Mouse (Mus musculus) layer of hippocampus, postnatal 25 days (tissue): ENCODE measurements at regions not wholly inside any gene's neighbourhood (a gene's known extent, or its start where the extent isn't known, plus 50 kb on each side); places are given as distances from the start of the nearest gene placed in this dataset.

ENCODE experiments used
- DNase-seq, 2 experiments: peaks; one replicate each; pipeline ENCODE4 v3.0.0; 2022; ENCODE audit warnings: mixed read lengths in 2 of 2, low spot score in 1 of 2; ENCODE audit errors: extremely low spot score in 1 of 2

DNA sequence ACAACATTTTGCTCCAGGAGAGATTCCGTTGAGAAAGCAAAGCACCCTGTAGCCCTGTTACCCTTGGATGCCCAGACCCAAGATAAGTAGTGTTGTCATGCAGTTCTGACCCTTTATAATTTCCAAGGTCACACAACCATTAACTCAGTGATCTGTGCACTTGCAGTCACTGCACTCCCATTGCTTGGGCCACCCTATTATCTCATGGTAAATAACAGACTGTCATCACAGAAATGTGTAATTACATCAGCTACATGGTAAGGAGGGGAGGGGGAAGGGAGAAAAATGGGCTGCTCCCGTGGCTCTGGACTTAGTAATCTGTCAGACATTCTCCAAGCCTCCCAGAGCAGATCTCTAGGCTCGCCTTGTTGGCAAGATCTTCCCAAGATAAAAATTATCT, 93.8 kb upstream of the Cd180 start:
- DNase-seq, result no peak

DNA sequence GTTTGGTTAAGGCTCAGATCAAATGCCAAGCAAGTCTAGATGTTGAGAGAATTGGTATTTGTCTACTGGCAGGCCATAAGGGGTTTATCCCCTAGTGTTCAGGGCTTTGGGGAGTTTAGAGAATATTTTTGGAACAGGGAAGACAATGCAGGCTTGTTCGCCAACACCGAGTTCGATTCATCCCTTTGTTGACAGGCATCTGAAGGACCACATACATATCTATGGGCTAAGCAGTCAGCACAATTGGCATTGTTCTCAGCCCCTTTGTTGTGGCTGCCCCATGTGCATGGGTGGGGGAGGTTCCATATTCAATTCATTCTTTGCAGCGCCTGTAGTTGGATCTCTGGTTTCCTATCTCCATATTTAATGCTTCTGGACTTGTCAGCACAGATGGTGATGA, 93.3 kb upstream of the Cd180 start:
- no peak for DNase-seq

DNA sequence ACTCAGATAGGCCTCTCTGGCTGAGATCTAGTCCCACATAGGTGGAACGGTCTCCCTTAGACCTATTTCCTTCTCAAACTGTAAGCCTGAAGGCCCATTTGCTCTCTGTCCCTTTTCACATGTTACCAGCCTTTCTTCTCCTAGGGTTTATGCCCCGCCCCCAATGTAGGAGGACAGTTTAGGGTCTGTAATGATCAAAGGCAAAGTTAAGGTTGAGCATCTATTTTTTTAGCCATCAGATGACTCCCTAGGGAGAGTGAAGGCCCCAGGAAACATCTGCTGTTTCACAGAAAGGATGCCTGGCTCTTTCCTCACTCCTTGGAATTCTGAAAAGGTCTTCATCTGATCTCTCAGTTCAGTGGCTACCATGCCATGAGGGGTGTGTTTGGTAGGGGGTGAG, 68.9 kb upstream of the Cd180 start:
- DNase-seq, result no peak

DNA sequence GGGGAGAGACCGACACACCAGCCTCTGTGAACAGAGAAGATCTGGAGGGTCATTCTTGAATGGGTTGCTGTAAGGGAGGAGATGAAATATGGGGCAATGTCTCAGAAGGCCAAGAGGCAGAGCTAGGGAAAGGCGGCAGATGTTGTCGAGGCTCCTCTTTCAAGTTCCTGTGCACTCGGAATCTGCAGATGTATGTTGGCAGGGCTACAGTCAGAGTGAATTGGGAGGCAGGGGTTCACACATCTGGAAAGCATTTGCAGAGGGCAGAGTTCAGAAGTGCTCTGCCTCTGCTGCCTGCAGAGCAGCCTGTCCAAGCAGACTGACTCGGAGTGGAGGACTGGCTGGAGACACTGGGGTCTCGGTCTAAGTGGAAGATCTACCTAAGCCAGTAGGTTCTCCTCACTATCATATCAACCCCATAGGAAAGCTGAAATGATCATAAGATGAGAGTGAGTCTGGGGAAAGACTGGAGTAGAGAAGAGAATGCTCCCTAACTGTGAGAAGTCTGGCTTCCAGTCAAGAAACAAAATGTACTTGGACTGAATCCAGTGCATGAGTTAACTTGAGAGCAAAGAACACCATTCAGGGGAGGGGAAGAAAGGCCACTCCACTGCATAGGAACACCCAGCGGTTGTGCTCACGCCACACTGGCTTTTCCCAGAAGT, 68.1 kb upstream of the Cd180 start:
- DNase-seq, result no peak

DNA sequence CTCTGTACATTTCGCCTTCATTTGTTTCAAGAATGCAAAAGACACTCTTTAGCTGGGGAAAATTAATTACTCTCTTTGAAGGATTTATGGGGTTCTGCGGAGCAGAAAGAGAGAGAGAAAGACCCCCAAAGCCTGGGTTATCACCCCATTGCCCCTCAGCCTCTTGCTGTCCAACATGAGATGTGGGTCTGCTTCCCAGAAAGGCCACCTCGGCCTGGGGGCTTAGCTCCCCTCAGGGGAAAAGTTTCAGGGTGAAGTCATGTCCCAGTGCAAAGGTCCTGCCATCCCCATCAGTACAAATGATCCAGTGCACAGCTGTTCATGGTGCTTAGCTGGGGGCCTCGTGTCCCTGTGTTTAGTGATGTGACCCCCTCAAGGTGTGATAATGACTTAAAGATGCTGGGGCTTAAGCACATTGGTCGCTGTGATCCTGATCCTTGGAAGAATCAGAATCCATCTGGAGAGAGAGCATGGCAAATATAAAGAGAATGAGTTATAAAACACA, 67.5 kb upstream of the Cd180 start:
- DNase-seq, result no peak

DNA sequence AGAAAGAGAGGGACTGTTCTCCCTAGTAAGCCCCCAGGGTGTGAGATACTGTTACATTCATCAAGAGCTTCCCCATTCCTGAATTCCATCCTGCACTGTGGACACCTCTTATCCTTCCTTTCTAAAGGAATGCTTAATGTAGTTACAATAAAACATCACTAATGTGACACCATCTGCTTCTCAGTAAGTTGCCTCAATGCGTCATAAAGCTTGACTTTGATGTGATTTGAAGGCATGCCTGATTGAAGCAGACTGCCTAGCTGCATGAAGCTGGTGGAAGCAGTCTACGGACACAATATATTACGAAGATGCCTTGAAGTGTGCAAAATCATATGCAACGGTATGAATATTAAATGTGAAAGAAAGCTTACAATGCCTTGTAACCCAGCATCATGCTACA, 65.6 kb upstream of the Cd180 start:
- DNase-seq, result no peak

DNA sequence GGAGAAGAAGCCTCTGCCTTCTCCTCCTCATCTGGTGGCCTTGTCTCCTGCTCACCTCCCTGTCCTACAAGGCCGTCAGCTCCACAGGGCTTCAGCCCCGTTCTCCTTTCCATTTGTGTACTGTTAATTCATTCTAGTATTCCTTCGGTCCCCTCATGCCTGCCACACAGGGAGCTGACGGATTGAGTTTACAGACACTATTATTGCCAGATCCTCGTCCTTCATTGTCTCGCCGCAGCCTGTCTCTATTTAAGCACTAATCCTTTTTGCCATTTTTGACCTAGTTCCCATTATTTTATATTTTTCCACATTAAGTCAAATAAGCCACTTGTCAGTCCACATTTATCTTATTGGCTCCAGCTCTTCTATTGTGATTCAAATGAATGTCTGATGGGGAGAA, 64.2 kb upstream of the Cd180 start:
- no peak for DNase-seq

DNA sequence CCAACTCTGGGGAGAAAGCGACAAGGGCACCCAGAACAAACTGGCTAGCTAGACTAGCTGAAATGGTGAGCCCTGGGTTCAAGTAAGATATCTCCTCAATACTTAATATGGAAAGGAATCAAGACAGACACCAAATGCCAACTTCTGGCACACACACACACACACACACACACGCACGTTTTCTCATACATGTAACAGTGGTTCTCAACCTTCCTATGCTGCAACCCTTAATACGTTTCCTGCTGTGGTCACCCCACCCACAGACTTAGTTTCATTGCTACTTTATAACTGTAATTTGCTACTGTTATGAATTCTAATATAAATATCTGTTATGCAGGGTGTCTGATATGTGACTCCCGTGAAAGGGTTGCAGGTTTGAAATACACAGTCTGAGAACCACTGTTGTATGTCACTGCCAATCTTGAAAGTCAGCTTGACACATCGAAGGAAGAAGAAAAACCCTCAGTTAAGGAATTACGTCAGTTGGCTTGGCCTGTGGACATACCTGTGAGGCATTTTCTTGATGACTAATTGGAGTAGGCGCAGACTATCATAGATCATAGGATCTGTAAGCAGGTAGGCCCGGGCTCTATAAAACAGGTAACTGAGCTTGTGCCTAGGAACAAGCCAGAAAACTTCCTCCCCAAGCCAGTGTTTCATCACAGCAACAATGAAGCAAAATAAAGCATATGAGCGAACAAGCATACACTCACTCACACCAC, 59.0 kb upstream of the Cd180 start:
- no peak for DNase-seq

DNA sequence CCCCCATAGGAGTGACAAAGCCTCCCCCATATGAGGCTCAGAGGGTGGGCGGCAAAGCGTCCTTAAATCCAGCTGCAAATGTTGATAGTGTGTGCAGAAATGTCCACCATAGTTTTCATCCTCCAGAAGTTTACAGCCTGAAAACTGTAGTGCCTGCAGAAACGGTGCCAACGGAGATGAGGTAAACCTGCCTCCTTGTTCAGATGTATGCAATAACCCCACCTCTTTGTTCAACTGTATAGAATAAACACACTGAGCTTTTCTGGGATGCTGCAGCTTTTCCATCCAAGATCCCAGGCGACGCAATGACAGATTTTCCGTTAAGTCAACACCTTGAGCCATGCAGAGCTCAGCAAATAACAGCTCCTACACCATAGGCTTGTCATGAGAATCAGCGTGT, 57.3 kb upstream of the Cd180 start:
- DNase-seq, result no peak

DNA sequence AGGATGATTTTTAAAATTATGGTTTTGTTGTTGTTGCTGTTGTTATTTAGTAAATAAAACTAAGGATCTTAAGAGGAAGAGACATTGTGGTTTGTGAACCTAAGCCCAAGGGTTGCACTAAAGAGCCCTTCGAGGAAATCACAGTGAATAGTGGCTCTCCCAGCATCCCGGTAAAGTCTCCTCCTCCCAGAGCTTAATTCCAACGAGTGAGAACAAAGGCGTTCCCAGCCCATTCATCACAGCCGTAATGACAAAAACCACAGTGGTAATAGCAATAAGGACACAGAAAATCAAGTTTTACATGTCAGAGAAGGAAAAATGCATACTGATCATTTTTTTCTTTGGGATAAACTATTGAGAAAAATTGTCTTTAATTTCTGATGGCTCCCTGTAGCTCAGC, 56.3 kb upstream of the Cd180 start:
- DNase-seq, result no peak

DNA sequence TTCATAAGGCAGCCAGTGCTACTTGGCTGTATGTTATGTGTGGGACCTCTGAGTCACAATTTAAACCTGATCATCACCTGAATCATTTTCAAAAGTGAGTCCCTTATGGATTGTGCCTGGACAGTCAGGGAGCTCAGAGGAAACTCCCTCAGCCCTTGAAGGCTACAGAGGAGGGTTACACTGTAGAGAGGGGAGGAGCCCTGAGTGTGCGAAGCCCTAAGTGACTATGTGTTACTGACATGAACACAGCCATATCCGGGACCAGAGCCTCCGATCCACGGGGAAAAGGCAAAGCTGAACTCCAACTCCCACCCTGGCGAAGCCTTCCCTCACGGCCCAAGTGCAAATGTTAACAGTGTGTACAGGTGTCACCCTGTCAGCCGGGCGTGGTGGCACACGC, 53.7 kb upstream of the Cd180 start:
- DNase-seq, result no peak

DNA sequence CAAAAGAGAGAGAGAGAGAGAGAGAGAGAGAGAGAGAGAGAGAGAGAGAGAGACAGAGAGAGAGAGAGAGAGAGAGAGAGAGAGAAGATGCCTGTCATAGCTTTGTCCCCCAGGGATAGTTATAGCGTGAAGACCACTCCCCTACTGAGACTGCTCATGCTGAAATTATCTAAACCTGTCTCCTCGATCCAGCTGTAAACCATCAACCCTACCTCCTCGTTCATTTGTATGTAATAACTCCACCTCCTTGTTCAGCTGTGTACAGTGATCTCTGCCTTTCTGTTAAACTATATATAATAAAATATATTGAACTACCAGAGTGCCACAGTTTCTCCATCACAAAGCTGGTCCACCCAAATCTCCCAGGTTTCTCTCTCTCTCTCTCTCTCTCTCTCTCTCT, 53.2 kb upstream of the Cd180 start:
- no peak for DNase-seq
